Mouse (Mus musculus): ENCODE data around the gene Man2a1. TPM values are rescaled to one million over a fixed set of nuclear protein-coding genes. Genes with fewer than 3 reads are reported as not detected.

Man2a1 gene
- 5.1 and 5.7 TPM in 2 replicates for polyA plus RNA-seq (2016; fragmentation: Nextera tagmentation; extraction: Ambion mirVana)

GRCm38 (mm10) chr17:64600372-64601090 lies at the start of gene Man2a1:
TSS of gene Man2a1 (plus strand) at chr17:64600736.
- no peaks in the 10 kb centered on the region for H3K36me3 ChIP-seq
- peak; percentile 87 for DNase-seq (ENCODE audit: low spot score)
- H3K27me3 ChIP-seq (ENCODE audit: low read depth, poor library complexity, severe bottlenecking) = no peaks in the 10 kb centered on the region
- peak within 1 kb of the TSS; percentile 96 for H3K27ac ChIP-seq
- H3K4me3 ChIP-seq = peak within 1 kb of the TSS; percentile 90
- H3K9me3 ChIP-seq (replicated peaks) = no peaks in the 10 kb centered on the region
- H3K4me1 ChIP-seq = peaks cover 44% of the 10 kb centered on the region
- under 1% methylated on average over 60 of the region's 69 CpGs for WGBS

GRCm38 (mm10) chr17:64553358-64553757 lies 47.2 kb upstream of the Man2a1 start:
- Histone ChIP-seq H3K4me3 (no peak overlapping the region), H3K9me3 (replicated peaks) (no peaks in the 10 kb centered on the region), H3K27me3 (ENCODE audit: low read depth, poor library complexity, severe bottlenecking) (no peaks in the 10 kb centered on the region), H3K4me1 (peaks cover 3% of the 10 kb centered on the region), H3K36me3 (no peaks in the 10 kb centered on the region), H3K27ac (no peak overlapping the region)
- no peak for DNase-seq (ENCODE audit: low spot score)
- WGBS = 90% methylated on average over 10 of the region's 10 CpGs

GRCm38 (mm10) chr17:64554901-64555300 lies 45.6 kb upstream of the Man2a1 start:
- H3K9me3 ChIP-seq (replicated peaks) = no peaks in the 10 kb centered on the region
- peaks cover 8% of the 10 kb centered on the region for H3K4me1 ChIP-seq
- no peak for DNase-seq (ENCODE audit: low spot score)
- no peaks in the 10 kb centered on the region for H3K27me3 ChIP-seq (ENCODE audit: low read depth, poor library complexity, severe bottlenecking)
- no peak overlapping the region for H3K4me3 ChIP-seq
- 88% methylated on average over 3 of the region's 3 CpGs for WGBS
- no peaks in the 10 kb centered on the region for H3K36me3 ChIP-seq
- H3K27ac ChIP-seq = no peak overlapping the region

- Histone ChIP-seq H3K27me3 (ENCODE audit: low read depth, poor library complexity, severe bottlenecking) (no peaks in the 10 kb centered on the region), H3K36me3 (no peaks in the 10 kb centered on the region), H3K4me3 (no peak overlapping the region), H3K4me1 (peaks cover 8% of the 10 kb centered on the region), H3K9me3 (replicated peaks) (no peaks in the 10 kb centered on the region), H3K27ac (no peak overlapping the region)
- 88% methylated on average over 22 of the region's 22 CpGs for WGBS
- no peak for DNase-seq (ENCODE audit: low spot score)
Measured at GRCm38 (mm10) chr17:64556661-64557445, 43.7 kb upstream of the Man2a1 start.

- 8% methylated on average over 4 of the region's 4 CpGs for WGBS
- H3K27me3 ChIP-seq (ENCODE audit: low read depth, poor library complexity, severe bottlenecking) = no peaks in the 10 kb centered on the region
- no peak overlapping the region; the same call in 1 of the 2 replicates for H3K4me3 ChIP-seq
- no peaks in the 10 kb centered on the region for H3K9me3 ChIP-seq (replicated peaks)
- H3K4me1 ChIP-seq = peaks cover 8% of the 10 kb centered on the region
- H3K36me3 ChIP-seq = no peaks in the 10 kb centered on the region
- peak overlapping the region; percentile 68 for H3K27ac ChIP-seq
- peak; percentile 69 for DNase-seq (ENCODE audit: low spot score)
Measured at GRCm38 (mm10) chr17:64558994-64559540, 41.5 kb upstream of the Man2a1 start.

- no peak overlapping the region for H3K4me3 ChIP-seq
- no peak for DNase-seq (ENCODE audit: low spot score)
- H3K4me1 ChIP-seq = no peaks in the 10 kb centered on the region
- no peaks in the 10 kb centered on the region for H3K36me3 ChIP-seq
- WGBS = 82% methylated on average over 6 of the region's 6 CpGs
- H3K27ac ChIP-seq = no peak overlapping the region
- no peaks in the 10 kb centered on the region for H3K27me3 ChIP-seq (ENCODE audit: low read depth, poor library complexity, severe bottlenecking)
- no peaks in the 10 kb centered on the region for H3K9me3 ChIP-seq (replicated peaks)
Measured at GRCm38 (mm10) chr17:64566435-64566834, 34.1 kb upstream of the Man2a1 start.

- WGBS = 96% methylated on average over 3 of the region's 3 CpGs
- H3K4me3 ChIP-seq = no peak overlapping the region
- no peaks in the 10 kb centered on the region for H3K4me1 ChIP-seq
- H3K9me3 ChIP-seq (replicated peaks) = no peaks in the 10 kb centered on the region
- no peaks in the 10 kb centered on the region for H3K27me3 ChIP-seq (ENCODE audit: low read depth, poor library complexity, severe bottlenecking)
- DNase-seq (ENCODE audit: low spot score) = no peak
- H3K36me3 ChIP-seq = no peaks in the 10 kb centered on the region
- no peak overlapping the region for H3K27ac ChIP-seq
Measured at GRCm38 (mm10) chr17:64567546-64567945, 33.0 kb upstream of the Man2a1 start.

- Histone ChIP-seq H3K9me3 (replicated peaks) (no peaks in the 10 kb centered on the region), H3K27ac (no peak overlapping the region), H3K36me3 (no peaks in the 10 kb centered on the region), H3K4me1 (no peaks in the 10 kb centered on the region), H3K4me3 (no peak overlapping the region), H3K27me3 (ENCODE audit: low read depth, poor library complexity, severe bottlenecking) (no peaks in the 10 kb centered on the region)
- DNase-seq (ENCODE audit: low spot score) = no peak
- WGBS = 96% methylated on average over 9 of the region's 9 CpGs
Measured at GRCm38 (mm10) chr17:64573981-64574380, 26.6 kb upstream of the Man2a1 start.

- no peaks in the 10 kb centered on the region for H3K9me3 ChIP-seq (replicated peaks)
- DNase-seq (ENCODE audit: low spot score) = no peak
- no peak overlapping the region for H3K4me3 ChIP-seq
- WGBS = 83% methylated on average over 6 of the region's 6 CpGs
- no peak overlapping the region for H3K27ac ChIP-seq
- H3K36me3 ChIP-seq = no peaks in the 10 kb centered on the region
- H3K27me3 ChIP-seq (ENCODE audit: low read depth, poor library complexity, severe bottlenecking) = no peaks in the 10 kb centered on the region
- no peaks in the 10 kb centered on the region for H3K4me1 ChIP-seq
Measured at GRCm38 (mm10) chr17:64575240-64575639, 25.3 kb upstream of the Man2a1 start.

GRCm38 (mm10) chr17:64577485-64577884 lies 23.1 kb upstream of the Man2a1 start:
- WGBS = 47% methylated on average over 5 of the region's 5 CpGs
- Histone ChIP-seq H3K27me3 (ENCODE audit: low read depth, poor library complexity, severe bottlenecking) (no peaks in the 10 kb centered on the region), H3K9me3 (replicated peaks) (no peaks in the 10 kb centered on the region), H3K27ac (no peak overlapping the region), H3K36me3 (no peaks in the 10 kb centered on the region), H3K4me1 (no peaks in the 10 kb centered on the region), H3K4me3 (no peak overlapping the region)
- no peak for DNase-seq (ENCODE audit: low spot score)

- Histone ChIP-seq H3K9me3 (replicated peaks) (no peaks in the 10 kb centered on the region), H3K36me3 (no peaks in the 10 kb centered on the region), H3K4me1 (no peaks in the 10 kb centered on the region), H3K27me3 (ENCODE audit: low read depth, poor library complexity, severe bottlenecking) (no peaks in the 10 kb centered on the region), H3K27ac (no peak overlapping the region), H3K4me3 (no peak overlapping the region)
- 33% methylated on average over 4 of the region's 4 CpGs for WGBS
- DNase-seq (ENCODE audit: low spot score) = no peak
Measured at GRCm38 (mm10) chr17:64578346-64578745, 22.2 kb upstream of the Man2a1 start.

- Histone ChIP-seq H3K27ac (no peak overlapping the region), H3K27me3 (ENCODE audit: low read depth, poor library complexity, severe bottlenecking) (no peaks in the 10 kb centered on the region), H3K9me3 (replicated peaks) (no peaks in the 10 kb centered on the region), H3K4me1 (no peaks in the 10 kb centered on the region), H3K36me3 (no peaks in the 10 kb centered on the region), H3K4me3 (no peak overlapping the region)
- no peak for DNase-seq (ENCODE audit: low spot score)
- 83% methylated on average over 8 of the region's 8 CpGs for WGBS
Measured at GRCm38 (mm10) chr17:64579696-64580095, 20.8 kb upstream of the Man2a1 start.

- 89% methylated on average over 6 of the region's 6 CpGs for WGBS
Measured at GRCm38 (mm10) chr17:64581133-64581532, 19.4 kb upstream of the Man2a1 start.

More at GRCm38 (mm10) chr17:64581133-64581532, 19.4 kb upstream of the Man2a1 start:
- no peak overlapping the region for H3K4me3 ChIP-seq
- H3K36me3 ChIP-seq = no peaks in the 10 kb centered on the region
- no peaks in the 10 kb centered on the region for H3K27me3 ChIP-seq (ENCODE audit: low read depth, poor library complexity, severe bottlenecking)
- H3K27ac ChIP-seq = no peak overlapping the region
- H3K9me3 ChIP-seq (replicated peaks) = no peaks in the 10 kb centered on the region
- H3K4me1 ChIP-seq = no peaks in the 10 kb centered on the region
- DNase-seq (ENCODE audit: low spot score) = no peak
